Mouse (Mus musculus) bone marrow, adult 2 months (tissue): ENCODE data around the gene Epb41l1. TPM values are rescaled to one million over a fixed set of nuclear protein-coding genes. Genes with fewer than 3 reads are reported as not detected.
A peak's percentile ranks its signal among the peaks of the same experiment; 100 is the strongest.
"Not testable (repeated sequence)": the region's sequence is repeated elsewhere in the genome, so short reads cannot be mapped to it uniquely, and the experiment has no call there.

Experiments used
- H3K27ac ChIP-seq: fragments of 200-500 bp; 2 replicates; pipeline ENCODE4 v1.5.1; 2012; ENCODE audit warnings: low read depth, mild to moderate bottlenecking, control low read depth, inconsistent platforms, low read length; ENCODE audit not compliant: control insufficient read depth, poor library complexity, insufficient read depth
- H3K4me1 ChIP-seq: fragments of 200-500 bp; 2 replicates; pipeline ENCODE4 v1.6.1; 2011; ENCODE audit warnings: low read length; ENCODE audit not compliant: control insufficient read depth, insufficient read depth
- H3K4me3 ChIP-seq: fragments of 200-500 bp; replicated peaks from 2 replicates; pipeline ENCODE3; 2011; ENCODE audit warnings: mild to moderate bottlenecking, low read depth, low read length, control low read depth; ENCODE audit not compliant: control insufficient read depth
- CTCF ChIP-seq: fragments of 200-500 bp; IDR thresholded peaks from 2 replicates; pipeline ENCODE4 v1.5.1; 2011; ENCODE audit warnings: low read length, control low read depth; ENCODE audit not compliant: control insufficient read depth, insufficient read depth
- POLR2A ChIP-seq: fragments of 200-500 bp; IDR thresholded peaks from 2 replicates; pipeline ENCODE4 v1.6.1; 2011; ENCODE audit warnings: low read depth, mild to moderate bottlenecking, control low read depth, low read length, borderline replicate concordance; ENCODE audit not compliant: control insufficient read depth
- WGBS: fragments of 180-500 bp; shearing (Covaris S2); methylation state at CpG from one replicate; pipeline ENCODE4 v1.1.7; 2018; 5-methylcytosine and 5-hydroxymethylcytosine counted together
- polyA plus RNA-seq: library from polyadenylated mRNA; stranded (reverse); fragments of >200 nt; gene quantifications from 2 replicates; pipeline ENCODE4 v1.2.4, GENCODE M21; 2011; ENCODE audit warnings: low replicate concordance; ENCODE audit not compliant: missing spikeins, insufficient read depth, insufficient read length

The Epb41l1 gene
- polyA plus RNA-seq, 1 experiment, result 9.1 TPM

DNA sequence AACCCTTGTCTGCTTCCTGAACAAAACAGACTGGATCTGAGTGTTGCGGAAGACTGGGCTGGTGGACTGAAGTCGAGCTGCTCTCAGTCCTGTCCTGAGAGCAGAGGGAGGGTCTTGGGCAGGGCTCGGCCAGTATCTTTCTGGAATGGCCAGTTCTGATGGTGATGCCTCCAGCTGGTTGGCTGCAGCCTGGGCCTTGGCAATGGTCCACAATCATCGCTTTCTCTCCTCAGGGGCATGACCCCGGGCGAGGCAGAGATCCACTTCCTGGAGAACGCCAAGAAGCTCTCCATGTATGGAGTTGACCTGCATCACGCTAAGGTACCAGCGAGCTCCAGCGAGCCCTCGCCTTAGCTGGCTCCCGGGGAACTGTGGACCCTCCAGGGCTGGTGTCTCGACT, 84.8 kb downstream of the Epb41l1 start:
- Histone ChIP-seq H3K27ac (no peak overlapping the region), H3K4me1 (no peaks in the 10 kb centered on the region), H3K4me3 (no peak overlapping the region)
- no peak for TF ChIP-seq POLR2A
- no peak for TF ChIP-seq CTCF
- WGBS, result 84% methylated on average over 13 of the region's 13 CpGs

GRCm38 (mm10) chr2:156512028-156512427, 91.3 kb downstream of the Epb41l1 start:
- Histone ChIP-seq H3K4me1 (no peaks in the 10 kb centered on the region), H3K4me3 (no peak overlapping the region), H3K27ac (no peak overlapping the region)
- no peak for TF ChIP-seq POLR2A
- TF ChIP-seq CTCF, result no peak
- 70% methylated on average over 7 of the region's 7 CpGs for WGBS

DNA sequence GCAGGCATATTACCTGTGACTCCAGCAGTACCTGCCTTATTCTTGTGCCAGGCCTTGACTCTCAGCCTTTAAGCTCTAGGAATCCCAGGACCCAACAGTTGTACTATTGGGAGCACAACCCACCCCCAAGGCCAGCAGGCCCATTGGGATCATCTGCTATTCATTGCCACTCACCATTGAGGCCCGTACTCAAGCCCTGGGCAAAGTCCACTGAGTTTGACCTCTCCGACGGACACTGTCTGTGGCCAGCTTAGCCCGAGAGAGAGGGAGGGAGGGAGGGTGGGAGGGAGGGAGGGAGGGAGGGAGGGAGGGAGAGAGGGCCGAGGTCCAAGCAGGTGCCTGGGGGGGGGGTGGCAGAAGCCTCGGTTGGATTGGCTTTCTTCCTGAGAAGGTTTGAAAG, 91.9 kb downstream of the Epb41l1 start:
- TF ChIP-seq POLR2A (no peak), CTCF (no peak)
- Histone ChIP-seq H3K27ac (no peak overlapping the region), H3K4me3 (no peak overlapping the region), H3K4me1 (no peaks in the 10 kb centered on the region)
- WGBS, result 86% methylated on average over 5 of the region's 6 CpGs

DNA sequence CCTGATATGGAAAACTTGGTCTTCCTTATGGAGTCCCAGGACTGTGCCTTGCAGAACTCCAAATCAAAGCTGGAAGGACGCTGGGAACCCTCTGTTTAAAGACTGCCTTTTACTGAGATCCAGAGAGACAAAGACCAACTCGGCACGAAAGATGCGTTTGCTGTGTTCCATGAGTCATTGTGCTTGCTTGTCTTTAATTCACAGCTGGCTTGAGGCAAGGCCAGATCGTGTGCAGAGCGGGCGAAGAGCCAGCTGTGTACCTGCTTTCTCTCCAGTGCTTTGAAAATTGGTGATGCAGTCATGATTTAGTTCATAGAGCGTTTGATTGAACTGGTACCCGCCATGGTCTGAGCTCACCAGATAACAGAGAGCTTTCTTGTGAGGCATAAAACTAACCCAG, 94.4 kb downstream of the Epb41l1 start:
- 79% methylated on average over 9 of the region's 9 CpGs for WGBS
- no peak overlapping the region for H3K27ac ChIP-seq
- H3K4me1 ChIP-seq, result no peaks in the 10 kb centered on the region
- no peak for TF ChIP-seq CTCF
- no peak overlapping the region for H3K4me3 ChIP-seq

- WGBS, result 22% methylated on average over 7 of the region's 7 CpGs
- Histone ChIP-seq H3K4me3 (no peak overlapping the region), H3K27ac (no peak overlapping the region), H3K4me1 (no peaks in the 10 kb centered on the region)
- TF ChIP-seq CTCF (peak; percentile 91), POLR2A (no peak)
Measured at GRCm38 (mm10) chr2:156515565-156516185, 95.0 kb downstream of the Epb41l1 start.

DNA sequence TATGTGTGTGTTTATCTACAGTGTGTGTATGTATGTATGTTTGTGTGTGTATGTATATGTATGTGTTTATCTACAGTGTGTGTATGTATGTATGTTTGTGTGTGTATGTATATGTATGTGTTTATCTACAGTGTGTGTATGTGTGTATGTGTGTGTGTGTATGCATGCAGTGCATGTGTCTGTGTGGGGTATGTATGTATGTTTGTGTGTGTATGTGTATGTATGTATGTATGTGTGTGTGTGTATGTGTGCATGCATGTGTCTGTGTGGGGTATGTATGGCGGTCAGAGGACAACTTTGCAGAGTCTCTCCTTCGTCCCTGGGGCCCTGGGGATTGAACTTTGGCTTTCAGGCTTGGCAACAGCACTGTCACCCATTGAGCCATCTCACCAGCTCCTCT, 96.0 kb downstream of the Epb41l1 start:
- H3K4me1 ChIP-seq, H3K27ac ChIP-seq, H3K4me3 ChIP-seq: not testable (repeated sequence)
- WGBS, result 63% methylated on average over 2 of the region's 2 CpGs

DNA sequence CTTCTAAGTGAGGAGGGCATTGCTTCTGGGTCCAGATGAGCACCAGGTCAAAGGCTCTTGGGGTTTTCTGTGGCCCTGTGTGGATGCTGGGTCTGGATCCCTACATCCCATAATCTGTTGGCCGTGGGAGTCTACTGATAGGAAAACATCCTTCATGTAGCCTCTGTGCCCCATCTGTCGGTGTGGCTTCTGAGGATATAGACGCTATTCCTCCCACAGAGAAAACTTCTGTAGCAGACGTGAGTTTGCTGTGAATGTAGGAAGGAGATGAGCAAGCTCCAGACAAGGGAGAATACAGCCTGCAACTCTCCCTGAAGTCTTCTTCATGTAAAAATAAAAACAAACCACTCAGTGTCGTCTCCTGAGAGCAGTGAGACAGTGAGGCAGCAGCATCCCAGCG, 97.6 kb downstream of the Epb41l1 start:
- no peaks in the 10 kb centered on the region for H3K4me1 ChIP-seq
- 82% methylated on average over 6 of the region's 6 CpGs for WGBS
- H3K27ac ChIP-seq, result no peak overlapping the region
- no peak overlapping the region for H3K4me3 ChIP-seq
- TF ChIP-seq CTCF (no peak), POLR2A (no peak)

DNA sequence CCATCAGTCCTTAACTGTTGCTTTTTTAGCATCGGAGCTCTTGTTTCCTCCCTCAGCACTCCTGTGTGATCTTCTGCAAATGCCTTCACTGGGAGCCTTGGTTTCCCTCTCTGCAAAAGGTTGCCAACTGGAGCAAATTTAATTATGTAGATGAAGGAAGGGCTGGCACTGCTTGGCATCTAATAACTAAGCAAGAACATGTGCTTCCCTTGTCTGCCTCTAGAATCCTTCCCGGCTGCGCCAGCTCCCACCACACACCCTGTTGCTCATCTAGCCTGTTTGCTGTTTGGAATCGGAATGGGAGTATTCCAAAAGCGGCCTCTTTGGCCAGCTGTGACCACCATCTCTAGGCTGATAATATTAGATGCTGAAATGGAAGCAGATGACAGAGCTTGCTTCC, 98.9 kb downstream of the Epb41l1 start:
- H3K4me3 ChIP-seq, result no peak overlapping the region
- TF ChIP-seq POLR2A (no peak), CTCF (no peak)
- no peaks in the 10 kb centered on the region for H3K4me1 ChIP-seq
- 79% methylated on average over 5 of the region's 5 CpGs for WGBS
- no peak overlapping the region for H3K27ac ChIP-seq

DNA sequence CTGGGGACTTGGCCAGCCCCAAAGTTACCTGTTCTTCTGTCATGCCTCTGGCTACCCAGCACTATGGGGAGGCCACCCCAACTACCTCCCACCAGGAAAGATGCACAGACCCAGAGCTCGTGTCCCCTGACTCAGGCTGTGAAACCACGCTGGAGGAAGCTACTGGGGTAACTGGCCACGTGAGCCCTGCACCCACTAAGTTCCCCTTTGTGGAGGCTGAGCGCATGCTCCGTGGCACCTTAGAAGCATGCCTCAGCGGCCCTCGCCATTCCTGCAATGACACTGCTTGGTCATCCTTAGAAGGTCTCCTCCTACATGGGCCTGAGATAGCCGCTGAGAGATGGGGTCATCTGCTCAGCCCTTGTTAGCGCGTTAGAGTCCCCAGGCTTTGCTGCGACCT, 102.3 kb downstream of the Epb41l1 start:
- no peak overlapping the region for H3K27ac ChIP-seq
- H3K4me3 ChIP-seq, result no peak overlapping the region
- H3K4me1 ChIP-seq, result no peaks in the 10 kb centered on the region
- no peak for TF ChIP-seq POLR2A
- TF ChIP-seq CTCF, result no peak
- 33% methylated on average over 11 of the region's 11 CpGs for WGBS

DNA sequence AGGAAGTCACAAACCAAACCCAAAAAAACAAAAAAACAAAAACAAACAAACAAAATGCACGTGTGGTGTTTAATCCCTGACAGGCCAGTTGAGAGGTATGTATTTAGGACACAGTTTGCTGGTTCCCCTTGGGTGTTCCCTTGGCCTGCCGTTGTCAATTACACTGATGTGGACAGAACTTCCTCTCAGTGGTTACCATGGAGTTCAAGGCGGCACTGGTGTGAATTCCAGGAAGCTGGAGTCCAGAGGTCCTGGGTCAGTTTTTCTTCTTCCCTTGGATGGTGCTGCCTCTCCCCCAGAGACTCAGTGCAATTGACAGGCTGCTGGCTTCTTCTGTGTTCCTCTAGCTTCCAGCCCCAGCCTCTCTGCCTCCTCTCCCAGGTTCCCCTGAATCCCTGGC, 103.4 kb downstream of the Epb41l1 start:
- TF ChIP-seq CTCF (no peak), POLR2A (no peak)
- no peaks in the 10 kb centered on the region for H3K4me1 ChIP-seq
- WGBS, result 19% methylated on average over 3 of the region's 3 CpGs
- H3K27ac ChIP-seq, result no peak overlapping the region
- no peak overlapping the region for H3K4me3 ChIP-seq
